Mouse (Mus musculus) kidney, embryonic 16.5 days (tissue): Measurements from ENCODE around the gene Bag1. TPM values are rescaled to one million over a fixed set of nuclear protein-coding genes. Genes with fewer than 3 reads are reported as not detected.

ENCODE experiments used
- ATAC-seq: fragments of 200-750 bp; cut with Nextera tagmentation; 2 replicates; pipeline ENCODE4 v1.8.0; 2017; ENCODE audit warnings: moderate TSS enrichment; ENCODE audit not compliant: low FRiP score, low TSS enrichment
- H3K27ac ChIP-seq: fragments of 300-500 bp; sonication (generic); 2 replicates; pipeline ENCODE4 v1.5.1; 2014; ENCODE audit warnings: low read length
- H3K27me3 ChIP-seq: fragments of 300-500 bp; sonication (generic); 2 replicates; pipeline ENCODE4 v1.6.1; 2014; ENCODE audit warnings: low read length, control low read depth, mixed read lengths; ENCODE audit not compliant: insufficient read depth
- H3K36me3 ChIP-seq: fragments of 300-500 bp; sonication (generic); 2 replicates; pipeline ENCODE4 v1.6.1; 2014; ENCODE audit warnings: low read length, control low read depth, mixed read lengths; ENCODE audit not compliant: insufficient read depth
- H3K4me1 ChIP-seq: fragments of 300-500 bp; sonication (generic); 2 replicates; pipeline ENCODE4 v1.6.1; 2014; ENCODE audit warnings: low read length, control low read depth, mixed read lengths; ENCODE audit not compliant: insufficient read depth
- H3K4me2 ChIP-seq: fragments of 300-500 bp; sonication (generic); replicated peaks from 2 replicates; pipeline ENCODE4 v1.6.1; 2014; ENCODE audit warnings: low read depth, low read length
- H3K4me3 ChIP-seq: fragments of 300-500 bp; sonication (generic); 2 replicates; pipeline ENCODE4 v1.5.1; 2014; ENCODE audit warnings: mild to moderate bottlenecking, low read length
- H3K9ac ChIP-seq: fragments of 300-500 bp; sonication (generic); replicated peaks from 2 replicates; pipeline ENCODE4 v1.6.1; 2014; ENCODE audit warnings: low read length
- H3K9me3 ChIP-seq: fragments of 300-500 bp; sonication (generic); 2 replicates; pipeline ENCODE4 v1.6.1; 2016; ENCODE audit warnings: low read length, control low read depth
- WGBS: fragments of 180-500 bp; shearing (Covaris S2); extraction: QIAGEN DNeasy Blood & Tissue Kit; methylation state at CpG from one replicate; pipeline ENCODE4 v1.1.7; 2014; 5-methylcytosine and 5-hydroxymethylcytosine counted together
- microRNA-seq: library from miRNA; unstranded; fragments of <30 nt; microRNA quantifications from one replicate; pipeline ENCODE4, GENCODE M21; 2016
- polyA plus RNA-seq: library from polyadenylated mRNA; unstranded; fragments of >200 nt; fragmentation: Nextera tagmentation; extraction: Ambion mirVana; gene quantifications from 2 replicates; pipeline ENCODE4 v1.2.1, GENCODE M21; 2015

Gene Bag1
- polyA plus RNA-seq, 1 experiment from 2014 or later = 210 TPM

DNA sequence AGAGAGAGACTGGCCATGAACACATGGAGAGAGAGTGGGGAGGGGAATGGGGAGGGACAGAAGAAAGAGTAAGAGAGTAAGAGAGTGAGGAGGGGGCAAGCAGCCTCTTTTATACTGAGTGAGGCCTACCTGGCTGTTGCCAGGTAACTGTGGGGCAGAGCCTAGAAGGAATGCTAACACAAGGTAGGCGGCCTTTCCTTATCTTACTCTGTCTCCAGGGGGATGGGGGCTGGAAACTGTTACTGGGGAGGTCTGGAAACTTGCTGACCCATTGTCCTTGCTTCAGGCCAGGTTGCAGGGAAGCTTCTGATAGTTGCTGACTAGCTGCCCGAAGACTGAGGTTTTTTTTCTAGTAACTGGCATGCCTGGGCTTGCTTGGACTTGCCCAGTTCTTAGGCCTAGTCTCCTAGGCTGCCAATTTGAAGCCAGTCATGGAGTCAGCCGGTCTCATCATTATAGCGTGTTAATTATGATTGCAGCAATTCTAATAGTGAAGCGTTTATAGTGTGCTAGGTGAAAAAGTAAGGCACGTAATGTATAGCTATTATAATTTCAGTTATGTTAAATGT, 49.5 kb downstream of the Bag1 start:
- 81% methylated on average over 6 of the region's 6 CpGs for WGBS
- Histone ChIP-seq H3K4me1 (no peaks in the 10 kb centered on the region), H3K9me3 (no peaks in the 10 kb centered on the region; the same call in 1 of the 2 replicates), H3K4me2 (no peak overlapping the region), H3K36me3 (no peaks in the 10 kb centered on the region), H3K27ac (no peak overlapping the region), H3K4me3 (no peak overlapping the region), H3K9ac (no peak overlapping the region), H3K27me3 (no peaks in the 10 kb centered on the region)
- no peak for ATAC-seq

DNA sequence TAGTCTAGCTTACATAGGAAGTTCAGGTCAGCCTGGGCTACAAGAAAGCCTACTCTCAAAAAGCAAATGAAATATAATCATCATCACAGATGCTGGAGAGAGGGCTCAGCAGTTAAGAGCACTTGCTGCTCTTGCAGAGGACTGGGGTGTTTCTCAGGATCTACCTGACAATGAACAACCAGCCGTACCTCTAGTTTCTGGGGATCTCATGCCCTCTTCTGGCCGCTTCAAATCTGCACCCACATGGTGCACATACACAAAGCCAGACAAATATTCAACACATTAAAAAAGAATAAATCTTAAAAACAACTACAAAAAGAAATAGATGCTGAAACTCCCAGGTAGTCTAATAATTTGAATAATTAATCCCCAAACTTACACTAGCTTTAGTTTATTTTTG, 52.4 kb downstream of the Bag1 start:
- Histone ChIP-seq H3K36me3 (no peaks in the 10 kb centered on the region), H3K4me2 (no peak overlapping the region), H3K27me3 (no peaks in the 10 kb centered on the region), H3K9me3 (no peaks in the 10 kb centered on the region; the same call in 1 of the 2 replicates), H3K4me3 (no peak overlapping the region), H3K9ac (no peak overlapping the region), H3K4me1 (no peaks in the 10 kb centered on the region), H3K27ac (no peak overlapping the region)
- WGBS = 95% methylated on average over 2 of the region's 2 CpGs
- no peak for ATAC-seq

DNA sequence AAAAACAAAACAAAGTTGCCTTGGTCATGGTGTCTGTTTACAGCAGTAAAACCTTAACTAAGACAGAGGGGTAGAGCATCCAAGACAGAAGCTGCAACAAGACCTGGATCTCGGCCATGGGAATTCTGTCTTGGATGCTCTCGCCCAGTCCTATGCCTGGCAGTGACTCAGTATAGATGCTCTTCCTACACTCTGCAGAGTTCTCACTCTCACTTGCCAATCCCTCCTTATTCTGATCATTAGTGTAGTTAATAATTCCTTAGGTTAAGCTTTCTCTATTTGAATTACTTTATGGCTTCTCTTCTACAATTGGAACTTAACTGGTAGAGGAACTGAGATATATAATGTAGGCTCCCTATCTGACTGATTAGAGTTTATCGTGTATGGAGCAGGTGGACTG, 53.0 kb downstream of the Bag1 start:
- no peaks in the 10 kb centered on the region for H3K36me3 ChIP-seq
- H3K9ac ChIP-seq = no peak overlapping the region
- H3K4me2 ChIP-seq = no peak overlapping the region
- H3K9me3 ChIP-seq = no peaks in the 10 kb centered on the region
- no peak overlapping the region for H3K27ac ChIP-seq
- no peak overlapping the region for H3K4me3 ChIP-seq
- no peak for ATAC-seq
- H3K4me1 ChIP-seq = no peaks in the 10 kb centered on the region
- WGBS = 96% methylated on average over 3 of the region's 3 CpGs
- H3K27me3 ChIP-seq = no peaks in the 10 kb centered on the region

DNA sequence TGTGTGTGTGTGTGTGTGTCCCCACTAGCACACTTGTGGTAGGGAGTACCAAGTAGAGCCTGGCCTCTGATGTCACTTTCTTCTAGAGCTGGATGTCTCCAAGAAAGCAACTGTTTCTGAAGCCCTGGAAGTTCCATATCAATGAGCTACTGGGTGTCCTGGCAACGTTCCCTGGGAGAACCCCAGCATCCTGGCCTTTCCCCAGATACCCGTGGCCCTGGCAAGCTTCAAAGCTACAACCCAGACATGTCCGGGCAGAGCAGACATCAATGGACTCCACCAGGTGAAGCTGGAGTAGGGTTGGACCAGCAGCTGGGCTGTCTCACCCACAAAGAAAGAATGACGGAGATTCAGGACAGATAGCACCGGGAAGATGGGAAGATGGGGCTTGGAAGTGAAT, 56.9 kb downstream of the Bag1 start:
- WGBS = 85% methylated on average over 5 of the region's 5 CpGs
- Histone ChIP-seq H3K9me3 (no peaks in the 10 kb centered on the region), H3K4me3 (no peak overlapping the region), H3K27ac (no peak overlapping the region), H3K4me2 (no peak overlapping the region), H3K27me3 (no peaks in the 10 kb centered on the region), H3K4me1 (no peaks in the 10 kb centered on the region), H3K9ac (no peak overlapping the region), H3K36me3 (no peaks in the 10 kb centered on the region)
- no peak for ATAC-seq

DNA sequence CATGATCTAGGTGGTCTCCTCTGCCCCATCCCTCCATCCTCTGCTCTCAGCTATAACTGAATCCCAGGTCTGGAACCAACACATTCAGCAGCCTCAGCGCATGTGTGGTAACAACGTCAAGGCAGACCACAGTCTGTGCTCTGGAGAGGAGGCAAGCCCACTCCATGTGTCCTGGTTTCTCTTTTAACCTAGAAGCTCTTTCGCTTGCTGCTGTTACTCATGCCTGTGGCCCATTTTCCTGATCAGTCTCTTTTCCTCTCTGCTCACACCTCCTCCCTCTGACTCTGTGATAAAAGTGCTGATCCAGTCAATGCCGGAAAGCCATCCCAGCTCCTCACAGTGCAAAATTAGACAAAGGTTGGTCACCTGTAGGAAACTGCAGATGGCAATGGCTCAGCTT, 58.1 kb downstream of the Bag1 start:
- Histone ChIP-seq H3K9me3 (no peaks in the 10 kb centered on the region), H3K36me3 (no peaks in the 10 kb centered on the region), H3K9ac (no peak overlapping the region), H3K27me3 (no peaks in the 10 kb centered on the region), H3K4me2 (no peak overlapping the region), H3K27ac (no peak overlapping the region), H3K4me3 (no peak overlapping the region), H3K4me1 (no peaks in the 10 kb centered on the region)
- ATAC-seq = no peak
- WGBS = 90% methylated on average over 4 of the region's 4 CpGs

DNA sequence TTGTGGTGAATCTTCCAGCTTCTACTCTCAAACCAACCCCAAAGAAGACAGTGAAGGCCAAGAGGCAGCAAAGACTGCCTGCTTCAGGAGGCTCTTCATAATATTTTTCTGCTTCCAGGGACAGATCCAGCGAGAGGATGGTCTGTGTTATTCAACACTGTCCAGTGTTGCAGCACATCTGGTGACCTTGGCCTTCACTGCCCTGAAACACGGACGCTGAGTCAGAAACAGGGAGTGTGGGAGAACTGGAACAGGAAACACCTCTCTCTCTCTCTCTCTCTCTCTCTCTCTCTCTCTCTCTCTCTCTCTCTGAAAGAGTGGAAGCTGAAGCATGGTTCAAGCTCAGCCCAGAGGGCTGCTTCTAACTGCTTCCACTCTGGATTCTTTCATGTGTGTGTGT, 58.8 kb downstream of the Bag1 start:
- no peaks in the 10 kb centered on the region for H3K36me3 ChIP-seq
- no peaks in the 10 kb centered on the region for H3K27me3 ChIP-seq
- H3K4me1 ChIP-seq = peaks cover 5% of the 10 kb centered on the region; the same call in 1 of the 2 replicates
- WGBS = 16% methylated on average over 3 of the region's 3 CpGs
- no peak overlapping the region for H3K27ac ChIP-seq
- H3K9ac ChIP-seq = no peak overlapping the region
- no peak overlapping the region for H3K4me2 ChIP-seq
- no peak overlapping the region for H3K4me3 ChIP-seq
- no peaks in the 10 kb centered on the region for H3K9me3 ChIP-seq
- no peak for ATAC-seq

DNA sequence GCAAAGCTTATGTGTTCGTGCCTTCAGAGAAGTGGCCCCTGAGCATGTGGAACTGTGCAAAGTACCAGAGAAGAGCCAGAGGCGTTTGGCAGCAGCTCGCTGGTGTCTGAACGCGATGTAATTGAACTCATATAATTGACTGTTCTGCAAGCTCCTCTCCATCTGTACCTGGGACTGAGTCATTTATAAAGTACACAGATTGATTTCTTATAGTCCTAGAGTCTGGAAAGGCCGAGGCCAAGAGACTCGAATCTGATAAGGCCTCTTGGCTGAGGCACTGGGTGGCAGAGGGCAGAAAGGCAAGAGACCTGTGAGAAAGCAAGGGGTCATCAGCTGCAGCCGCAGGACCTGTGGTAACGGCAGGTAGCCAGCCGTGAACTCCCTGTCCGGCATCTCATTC, 59.3 kb downstream of the Bag1 start:
- no peak for ATAC-seq
- Histone ChIP-seq H3K4me3 (no peak overlapping the region), H3K9ac (no peak overlapping the region), H3K9me3 (no peaks in the 10 kb centered on the region), H3K4me2 (no peak overlapping the region), H3K27me3 (no peaks in the 10 kb centered on the region), H3K27ac (no peak overlapping the region), H3K4me1 (peaks cover 6% of the 10 kb centered on the region; the same call in 1 of the 2 replicates), H3K36me3 (no peaks in the 10 kb centered on the region)
- 54% methylated on average over 11 of the region's 11 CpGs for WGBS

Small RNA genes lying within 50 kb of the gene (microRNA-seq; reads per million reads assigned to microRNA genes)
- gene Mir3094 = 1.7 reads per million, percentile 5 among the genes with 10 or more reads in this experiment

Other genes with a start within 250 kb of the Bag1 start
- gene Aptx, start 245.1 kb downstream of the Bag1 start, polyA plus RNA-seq = 28.5 and 30.2 TPM in 2 replicates
- 469 and 481 TPM in 2 replicates for gene Dnaja1, start 226.1 kb downstream of the Bag1 start, polyA plus RNA-seq
- gene Smu1, start 190.4 kb downstream of the Bag1 start, polyA plus RNA-seq = 170 and 176 TPM in 2 replicates
- gene B4galt1, start 94.3 kb downstream of the Bag1 start, polyA plus RNA-seq = 47.5 and 48.0 TPM in 2 replicates
- gene Spink4, start 28.2 kb downstream of the Bag1 start, polyA plus RNA-seq = not detected in 2 replicates
- 120 and 123 TPM in 2 replicates for gene Chmp5, start 113 bp upstream of the Bag1 start, polyA plus RNA-seq
- 92.0 and 94.7 TPM in 2 replicates for gene Nfx1, start 22.6 kb upstream of the Bag1 start, polyA plus RNA-seq
- gene Aqp7, start 99.8 kb upstream of the Bag1 start, polyA plus RNA-seq = 1.2 and 2.4 TPM in 2 replicates
- gene Aqp3, start 149.9 kb upstream of the Bag1 start, polyA plus RNA-seq = 55.3 and 56.8 TPM in 2 replicates
- gene Nol6, start 176.2 kb upstream of the Bag1 start, polyA plus RNA-seq = 34.7 and 37.8 TPM in 2 replicates
- 76.1 and 86.1 TPM in 2 replicates for gene Ube2r2, start 187.4 kb upstream of the Bag1 start, polyA plus RNA-seq